Mouse (Mus musculus): ENCODE results near the gene Col4a5. TPM values are rescaled to one million over a fixed set of nuclear protein-coding genes. Genes with fewer than 3 reads are reported as not detected.

The Col4a5 gene
- total and polyA plus RNA-seq, 2 experiments from 2014 or later = 4.6 to 26.4 TPM

- H3K9ac ChIP-seq = no peak overlapping the region
- TF ChIP-seq CTCF (IDR thresholded peaks at IDR 0.05; ENCODE audit: low read depth) = no peak
- WGBS = 29% methylated on average over 52 of the region's 52 CpGs
- H3K9me3 ChIP-seq (ENCODE audit: low read length) = no peaks in the 10 kb centered on the region
- no peak overlapping the region for H3K27ac ChIP-seq (ENCODE audit: low read depth, low read length)
- H3K4me1 ChIP-seq (ENCODE audit: insufficient read depth) = no peaks in the 10 kb centered on the region
- DNase-seq = peak; percentile 27
- peak; percentile 40 for ATAC-seq
- H3K36me3 ChIP-seq (ENCODE audit: insufficient read depth) = no peaks in the 10 kb centered on the region
- peak overlapping the region; percentile 53 for H3K4me2 ChIP-seq (ENCODE audit: low read depth)
- H3K4me3 ChIP-seq (ENCODE audit: low read depth, low read length) = peak overlapping the region; percentile 34
- peaks cover 44% of the 10 kb centered on the region for H3K27me3 ChIP-seq (ENCODE audit: insufficient read depth, low read length)
Observed at GRCm38 (mm10) chrX:141724391-141724891, 249.3 kb downstream of the Col4a5 start.

- H3K4me3 ChIP-seq (ENCODE audit: low read depth, low read length) = peak within 1 kb of the TSS; percentile 34
- no peaks in the 10 kb centered on the region for H3K4me1 ChIP-seq (ENCODE audit: insufficient read depth)
- no peak for TF ChIP-seq CTCF (IDR thresholded peaks at IDR 0.05; ENCODE audit: low read depth)
- ATAC-seq (peak; percentile 58), DNase-seq (no peak)
- H3K36me3 ChIP-seq (ENCODE audit: insufficient read depth) = no peaks in the 10 kb centered on the region
- H3K27ac ChIP-seq (ENCODE audit: low read depth, low read length) = no peak within 1 kb of the TSS
- H3K27me3 ChIP-seq (ENCODE audit: insufficient read depth, low read length) = peaks cover 43% of the 10 kb centered on the region
- H3K9me3 ChIP-seq (ENCODE audit: low read length) = no peaks in the 10 kb centered on the region
- H3K9ac ChIP-seq = no peak within 1 kb of the TSS
- peak within 1 kb of the TSS; percentile 53 for H3K4me2 ChIP-seq (ENCODE audit: low read depth)
- WGBS = 18% methylated on average over 49 of the region's 51 CpGs
Observed at GRCm38 (mm10) chrX:141724937-141725918, 250.0 kb downstream of the Col4a5 start, which contains the start of gene Irs4. Gene Irs4 (minus strand): TSS chrX:141725263.

- TF ChIP-seq CTCF (IDR thresholded peaks at IDR 0.05; ENCODE audit: low read depth) = no peak
- Histone ChIP-seq H3K27ac (ENCODE audit: low read depth, low read length) (no peak overlapping the region), H3K9me3 (ENCODE audit: low read length) (no peaks in the 10 kb centered on the region), H3K9ac (no peak overlapping the region), H3K4me3 (ENCODE audit: low read depth, low read length) (no peak overlapping the region), H3K27me3 (ENCODE audit: insufficient read depth, low read length) (peaks cover 14% of the 10 kb centered on the region; the same call in 1 of the 2 replicates), H3K4me2 (ENCODE audit: low read depth) (no peak overlapping the region), H3K36me3 (ENCODE audit: insufficient read depth) (no peaks in the 10 kb centered on the region), H3K4me1 (ENCODE audit: insufficient read depth) (no peaks in the 10 kb centered on the region)
- WGBS = 44% methylated on average over 5 of the region's 5 CpGs
- no peak for DNase-seq
- ATAC-seq = no peak
Observed at GRCm38 (mm10) chrX:141729570-141729969, 254.4 kb downstream of the Col4a5 start.

Other genes starting within 250 kb of the Col4a5 start
- 3.9 and 4.5 TPM in 2 replicates for gene Col4a6, start 1.3 kb upstream of the Col4a5 start, total RNA-seq (2014; rRNA removed)
- 1.1 and 1.4 TPM in 2 replicates for gene Col4a6, start 1.3 kb upstream of the Col4a5 start, polyA plus RNA-seq (2015; fragmentation: Nextera tagmentation; extraction: Ambion mirVana)
- 6.3 and 19.2 TPM in 2 replicates for gene Irs4, start 249.9 kb downstream of the Col4a5 start, total RNA-seq (2014; rRNA removed)
- gene Irs4, start 249.9 kb downstream of the Col4a5 start, polyA plus RNA-seq (2015; fragmentation: Nextera tagmentation; extraction: Ambion mirVana) = 1.1 and 2.9 TPM in 2 replicates